ENCODE assay signal across 8 mouse cellular contexts in the genomic region with DNA sequence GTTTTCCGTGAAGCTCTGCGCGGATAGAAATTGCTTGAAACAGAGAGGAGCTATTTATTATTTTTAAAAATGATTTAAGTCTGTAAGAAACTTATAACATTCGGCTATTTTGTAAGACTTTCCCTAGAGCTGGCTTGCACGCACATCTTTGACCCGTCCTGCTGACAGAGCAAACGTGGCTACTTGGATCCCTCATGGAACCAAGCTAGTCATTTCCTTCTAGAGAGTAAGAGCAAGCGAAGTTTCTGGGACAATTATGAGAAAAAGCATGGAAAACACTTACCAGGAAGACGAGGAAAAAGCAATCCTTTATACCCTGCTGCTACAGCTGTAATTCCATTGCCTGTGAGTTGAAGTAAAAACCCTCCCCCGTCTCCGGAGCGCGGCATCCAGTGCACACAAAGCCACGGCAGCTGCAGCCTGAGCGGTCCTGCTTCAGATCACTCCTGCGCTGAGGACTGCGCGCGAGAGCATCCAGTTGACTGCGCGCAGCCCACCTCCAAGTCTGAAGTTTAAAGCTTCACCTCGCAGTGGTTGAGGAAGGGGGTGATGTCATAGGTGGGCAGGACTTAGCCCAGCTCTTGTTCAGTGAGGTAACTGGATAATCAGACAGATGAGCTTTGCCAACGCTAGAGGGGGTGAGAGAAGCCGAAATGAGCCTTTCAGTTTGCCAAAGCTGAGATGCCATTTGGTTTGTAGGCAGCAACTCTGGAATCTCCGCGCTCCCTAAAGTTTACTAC. TPM values are rescaled to one million over a fixed set of nuclear protein-coding genes. Genes with fewer than 3 reads are reported as not detected.
DNase-seq lines count a peak whose midpoint lies in the region; ATAC-seq and TF ChIP-seq lines count a peak whose summit lies in the region.

A gene (minus strand): TSS at position 507 of the 740 bp plus-strand sequence.

- H3K27me3 ChIP-seq in forebrain, embryonic 15.5 days: no peaks in the 10 kb centered on the region
- peaks cover 12% of the 10 kb centered on the region for H3K27me3 ChIP-seq in liver, embryonic 15.5 days
- H3K27me3 ChIP-seq in neural tube, embryonic 13.5 days: no peaks in the 10 kb centered on the region

- intact Hi-C loops in heart, postnatal 14 days (cut with DNase I): loop anchor here (5.0 to 10.0 kb wide), 2 partner anchors 724 to 1386 kb away; no protein-coding TSS in a partner anchor

- peak; percentile 97 for ATAC-seq in forebrain, embryonic 15.5 days (replicated peaks)
- ATAC-seq in liver, embryonic 15.5 days (ENCODE audit: insufficient read depth): peak; percentile 90
- ATAC-seq in neural tube, embryonic 13.5 days (ENCODE audit: low read depth): peak; percentile 98

- H3K9me3 ChIP-seq in ES-E14 (ENCODE audit: control insufficient read depth, insufficient read depth, low read depth, low read length): no peaks in the 10 kb centered on the region
- no peaks in the 10 kb centered on the region for H3K9me3 ChIP-seq in forebrain, embryonic 15.5 days
- H3K9me3 ChIP-seq in liver, embryonic 15.5 days (replicated peaks): no peaks in the 10 kb centered on the region
- H3K9me3 ChIP-seq in neural tube, embryonic 13.5 days: no peaks in the 10 kb centered on the region

- peaks cover 0 to 6% of the 10 kb centered on the region in 2 experiments; a peak in 2 of 4 replicates for H3K4me1 ChIP-seq in ES-E14 (ENCODE audit: control insufficient read depth in 2 of 2, insufficient read depth in 2 of 2, low read length in 2 of 2, poor library complexity in 1 of 2)
- H3K4me1 ChIP-seq in forebrain, embryonic 15.5 days: peaks cover 22% of the 10 kb centered on the region
- H3K4me1 ChIP-seq in liver, embryonic 15.5 days (replicated peaks): no peaks in the 10 kb centered on the region
- H3K4me1 ChIP-seq in neural tube, embryonic 13.5 days (replicated peaks): peaks cover 30% of the 10 kb centered on the region

- peak within 1 kb of the TSS; percentile 37 to 43 for H3K4me3 ChIP-seq in ES-E14 (ENCODE audit: insufficient read depth in 1 of 2, low read depth in 1 of 2, low read length in 2 of 2, poor library complexity in 1 of 2, severe bottlenecking in 1 of 2)
- H3K4me3 ChIP-seq in forebrain, embryonic 15.5 days: peak within 1 kb of the TSS; percentile 59
- H3K4me3 ChIP-seq in liver, embryonic 15.5 days (replicated peaks): peak within 1 kb of the TSS; percentile 41
- peak within 1 kb of the TSS; percentile 62 for H3K4me3 ChIP-seq in neural tube, embryonic 13.5 days

- H3K4me2 ChIP-seq in forebrain, embryonic 15.5 days (replicated peaks): peak within 1 kb of the TSS; percentile 55
- peak within 1 kb of the TSS; percentile 62 for H3K4me2 ChIP-seq in liver, embryonic 15.5 days
- peak within 1 kb of the TSS; percentile 63 for H3K4me2 ChIP-seq in neural tube, embryonic 13.5 days

- under 1% methylated on average over 26 of the region's 26 CpGs for WGBS in forebrain, embryonic 15.5 days
- WGBS in large intestine, adult 2 months: under 1% methylated on average over 26 of the region's 26 CpGs
- whole genome bisulfite sequencing in liver, embryonic 15.5 days (ENCODE audit: insufficient replicate concordance): 1% methylated on average over 26 of the region's 26 CpGs
- under 1% methylated on average over 26 of the region's 26 CpGs for WGBS in neural tube, embryonic 13.5 days

- H3K27ac ChIP-seq in ES-E14 (ENCODE audit: insufficient read depth, low read depth, low read length, poor library complexity, severe bottlenecking): no peak within 1 kb of the TSS
- H3K27ac ChIP-seq in forebrain, embryonic 15.5 days (replicated peaks): peak within 1 kb of the TSS; percentile 87
- H3K27ac ChIP-seq in liver, embryonic 15.5 days (replicated peaks): no peak within 1 kb of the TSS
- peak within 1 kb of the TSS; percentile 89 for H3K27ac ChIP-seq in neural tube, embryonic 13.5 days (replicated peaks)

- in situ Hi-C loops in ES-E14 (cut with MboI; ENCODE audit: low sequenced_read_pairs in 2 of 2, unreplicated experiment in 2 of 2): no loop called here

- H3K36me3 ChIP-seq in ES-E14 (ENCODE audit: control insufficient read depth, insufficient read depth, low read length, poor library complexity, severe bottlenecking): no peaks in the 10 kb centered on the region
- H3K36me3 ChIP-seq in forebrain, embryonic 15.5 days: no peaks in the 10 kb centered on the region
- no peaks in the 10 kb centered on the region for H3K36me3 ChIP-seq in liver, embryonic 15.5 days (replicated peaks)
- no peaks in the 10 kb centered on the region for H3K36me3 ChIP-seq in neural tube, embryonic 13.5 days

- peak within 1 kb of the TSS; percentile 25; the same call in 1 of the 2 replicates for H3K9ac ChIP-seq in ES-E14 (ENCODE audit: insufficient read depth, low read depth, low read length, poor library complexity, severe bottlenecking)
- H3K9ac ChIP-seq in forebrain, embryonic 15.5 days (replicated peaks): peak within 1 kb of the TSS; percentile 77
- no peak within 1 kb of the TSS for H3K9ac ChIP-seq in liver, embryonic 15.5 days
- peak within 1 kb of the TSS; percentile 85 for H3K9ac ChIP-seq in neural tube, embryonic 13.5 days

- DNase-seq in ES-E14 (ENCODE audit: low read depth, low spot score): peak; percentile 95
- DNase-seq in cerebellum, adult 11 months: peak; percentile 90
- peak; percentile 58 to 78 for DNase-seq in heart, postnatal 14 days
- DNase-seq in large intestine, adult 2 months (ENCODE audit: low read depth, low spot score): peak; percentile 89
- DNase-seq in thymus, postnatal 10 days (ENCODE audit: low spot score in 2 of 2): peak; percentile 44 to 59

TF ChIP-seq in ES-E14, 5 proteins besides CTCF, POLR2A, EP300 and RAD21:
- TF ChIP-seq ZNF384 (IDR thresholded peaks at IDR 0.05; ENCODE audit: low read depth, low read length): no peak
- TF ChIP-seq ZC3H11A (IDR thresholded peaks at IDR 0.05; ENCODE audit: borderline replicate concordance, low read depth, low read length): peak; percentile 49; the same call in 1 of the 2 replicates

RNA-seq across cellular contexts. Expression of the gene that starts here (rescaled TPM):
- total RNA-seq in ES-E14 (2012; rRNA removed): 4.6 and 7.6 TPM in 2 replicates
- polyA plus RNA-seq in forebrain, embryonic 15.5 days (2015; fragmentation: Nextera tagmentation; extraction: Ambion mirVana): 52.8 and 56.6 TPM in 2 replicates
- total RNA-seq in heart, postnatal 14 days (2021): under 1 TPM; 0.44 to 0.48 TPM
- 2.6 and 4.4 TPM in 2 replicates for polyA plus RNA-seq in large intestine, adult 2 months (2012; rRNA removed)
- 0.45 and 0.63 TPM in 2 replicates for polyA plus RNA-seq in liver, embryonic 15.5 days (2015; fragmentation: Nextera tagmentation; extraction: Ambion mirVana)
- polyA plus RNA-seq in neural tube, embryonic 13.5 days (2015; fragmentation: Nextera tagmentation; extraction: Ambion mirVana): 36.2 and 42.3 TPM in 2 replicates

Comparison
In these comparisons a context has a peak if more than half of its experiments do, and no peak if none do; other contexts are left out.
1. Peak in DNase-seq in heart, postnatal 14 days; RNA of the gene not detected or under 1 TPM.
2. Peak in ATAC-seq, H3K4me3 ChIP-seq and H3K4me2 ChIP-seq in liver, embryonic 15.5 days; RNA of the gene not detected or under 1 TPM.
3. H3K27ac ChIP-seq: peak in forebrain, embryonic 15.5 days (single experiment) and neural tube, embryonic 13.5 days (single experiment); none in ES-E14 (single experiment) and liver, embryonic 15.5 days (single experiment).
4. Peak in every context shown above with its lines, with median percentiles within 50 percentile points of each other: DNase-seq, H3K4me3 ChIP-seq, ATAC-seq and H3K4me2 ChIP-seq.